Mouse (Mus musculus) megakaryocyte, embryonic 14.5 days (primary cell): ENCODE data around the gene Rab26.

Experiments
- FLI1 ChIP-seq: IDR thresholded peaks from 2 replicates; pipeline ENCODE4 v1.6.1; 2012; ENCODE audit warnings: low read length, inconsistent platforms, mixed read lengths
- GATA1 ChIP-seq: IDR thresholded peaks from 3 replicates; pipeline ENCODE4 v1.6.1; 2012; ENCODE audit warnings: mixed read lengths, low read length, inconsistent platforms, borderline replicate concordance

DNA sequence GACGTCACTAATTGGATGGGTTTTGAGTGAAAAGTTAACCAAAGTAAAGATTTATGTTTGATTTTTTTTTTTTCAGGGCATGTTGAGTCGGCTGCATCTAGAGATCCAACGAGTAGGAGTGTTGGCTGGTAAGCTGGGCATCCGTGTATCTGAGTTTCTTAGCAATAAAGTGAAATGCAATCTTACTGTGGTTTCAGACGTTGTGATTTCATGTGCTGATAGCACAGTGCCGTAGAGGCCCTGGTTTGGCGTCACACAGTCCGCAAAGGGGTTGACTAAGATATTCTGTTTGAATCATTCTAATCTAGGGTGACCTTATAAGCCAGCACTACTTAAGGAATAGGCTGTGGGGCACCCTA is 5.5 kb downstream of the Rab26 start:
- TF ChIP-seq GATA1 (no peak), FLI1 (no peak)
